Mouse (Mus musculus): ENCODE measurements around the gene Dcaf8.

The Dcaf8 gene

DNA sequence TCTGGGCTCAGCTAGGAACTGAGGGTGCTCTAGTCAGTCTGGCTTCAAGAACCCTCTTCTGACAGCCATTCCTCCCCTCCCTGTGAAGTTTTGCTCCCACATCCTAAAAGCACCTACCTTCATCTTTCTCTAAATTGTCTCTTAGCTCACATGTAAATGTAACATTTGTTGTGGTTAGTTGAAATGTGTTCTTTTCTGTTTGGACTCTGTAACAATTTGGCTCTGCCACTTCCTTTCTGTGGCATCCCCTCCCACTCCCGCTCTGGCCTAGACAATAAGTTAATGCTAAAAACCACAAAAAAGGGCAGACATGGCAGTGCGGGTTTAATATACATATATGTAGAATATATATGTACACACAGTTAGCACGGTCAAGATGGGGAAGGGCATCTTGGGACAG is 49.3 kb downstream of the Dcaf8 start:
- no peak for DNase-seq (ENCODE audit: low spot score)

DNA sequence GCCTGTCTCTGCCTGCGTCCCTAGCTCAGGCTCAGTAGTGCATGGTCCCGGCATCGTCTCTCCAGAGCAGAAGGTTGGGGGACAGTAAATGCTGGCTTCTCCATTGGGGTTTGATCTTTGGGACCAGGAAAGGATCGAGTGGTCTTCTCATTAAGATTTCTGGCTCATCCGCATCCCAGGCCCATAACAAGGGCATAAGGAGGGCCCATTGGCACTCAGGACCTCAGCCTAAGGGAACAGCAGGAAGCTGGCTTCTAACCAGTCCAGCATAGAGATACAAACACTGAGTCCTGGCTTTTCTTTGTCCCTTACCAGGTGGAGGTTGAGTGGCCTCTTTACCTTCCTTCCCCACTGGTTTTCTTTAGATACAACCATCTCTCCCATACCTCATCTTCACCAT is 50.0 kb downstream of the Dcaf8 start:
- no peak for DNase-seq (ENCODE audit: low spot score)

DNA sequence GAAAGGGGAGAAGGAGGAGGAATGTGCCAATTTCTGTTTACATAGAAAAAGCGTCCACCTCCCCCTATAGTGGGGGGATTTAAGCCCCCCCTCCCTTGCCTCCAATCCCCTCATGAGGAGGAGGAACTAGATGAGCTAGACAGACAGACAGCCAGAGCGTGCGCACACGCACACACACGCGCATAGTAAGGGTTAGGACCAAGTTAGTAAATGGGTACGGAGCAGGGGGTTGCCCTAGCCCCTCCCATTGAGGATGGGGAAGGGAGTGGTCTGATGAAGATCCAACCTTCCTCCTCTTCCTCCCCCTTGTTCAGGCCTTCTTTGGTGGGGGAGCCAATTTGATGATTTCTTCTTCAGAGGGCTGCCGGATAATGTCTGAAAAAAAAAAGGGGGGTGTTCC is 50.4 kb downstream of the Dcaf8 start:
- DNase-seq (ENCODE audit: low spot score), result no peak

DNA sequence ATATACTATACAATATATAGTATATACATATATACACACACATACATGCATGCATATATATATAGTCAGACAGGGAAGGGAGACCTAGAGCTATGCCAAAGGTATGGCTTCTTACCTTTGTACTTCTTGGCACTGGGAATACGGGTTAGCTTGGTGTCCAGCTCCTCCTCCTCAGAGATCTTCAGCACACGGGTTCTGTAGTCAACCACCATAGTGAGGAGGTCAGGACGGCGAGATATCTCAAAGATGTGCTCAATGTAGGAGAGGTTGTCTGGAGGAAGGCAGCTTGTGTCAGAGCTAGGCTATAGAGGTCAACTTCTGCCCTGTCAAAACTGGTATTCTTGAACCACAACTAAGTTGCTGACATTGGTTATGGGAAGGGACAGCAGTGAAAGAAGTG is 51.1 kb downstream of the Dcaf8 start:
- DNase-seq (ENCODE audit: low spot score), result no peak

DNA sequence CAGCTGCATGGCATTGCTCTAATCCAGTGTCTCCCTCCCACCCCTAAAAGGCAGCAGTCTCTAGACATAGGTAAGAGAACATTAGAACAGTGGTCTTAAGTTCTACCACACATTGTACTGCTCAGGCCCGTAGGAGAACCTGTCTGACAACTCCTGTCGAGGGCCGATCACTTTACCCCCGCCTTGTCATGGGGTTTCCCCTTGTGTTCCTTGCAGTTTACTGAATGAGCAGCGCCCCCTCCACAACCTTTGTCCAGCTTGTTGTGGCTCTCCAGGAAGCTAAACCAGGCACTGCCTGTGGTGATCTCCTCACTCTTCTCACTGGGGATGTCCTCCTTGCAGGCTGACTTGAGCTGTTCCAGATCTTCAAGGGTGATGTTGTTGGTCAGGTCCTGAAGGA is 52.3 kb downstream of the Dcaf8 start:
- no peak for DNase-seq (ENCODE audit: low spot score)

DNA sequence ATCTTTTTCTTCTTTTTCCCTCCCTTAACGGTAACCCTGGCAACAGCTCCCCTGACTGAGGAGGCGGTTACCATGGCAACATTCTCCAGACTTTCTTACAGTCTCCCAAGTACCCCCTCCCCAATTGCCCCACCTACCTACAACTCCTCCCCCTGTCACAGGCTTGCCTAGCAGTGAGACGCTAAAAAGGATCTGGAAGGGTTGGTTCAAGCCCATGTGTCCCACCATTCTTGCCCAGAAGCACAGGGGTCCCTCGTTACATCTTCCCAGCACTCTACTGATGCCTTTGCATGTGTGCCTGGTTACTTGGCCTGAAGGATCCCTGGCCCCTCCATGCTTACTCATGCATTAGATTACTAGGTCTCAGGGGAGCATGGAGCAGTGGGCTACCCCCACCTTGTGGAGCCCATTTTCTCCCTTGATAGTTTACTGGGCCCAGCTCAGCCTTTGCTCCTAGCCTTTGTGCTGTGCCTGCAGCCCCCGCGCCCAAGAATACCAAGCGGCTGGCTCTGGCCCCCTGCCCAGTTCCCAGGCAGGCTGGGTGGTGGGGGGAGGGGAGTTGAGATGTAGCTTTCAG is 53.1 kb downstream of the Dcaf8 start:
- peak; percentile 32 for DNase-seq (ENCODE audit: low spot score)

DNA sequence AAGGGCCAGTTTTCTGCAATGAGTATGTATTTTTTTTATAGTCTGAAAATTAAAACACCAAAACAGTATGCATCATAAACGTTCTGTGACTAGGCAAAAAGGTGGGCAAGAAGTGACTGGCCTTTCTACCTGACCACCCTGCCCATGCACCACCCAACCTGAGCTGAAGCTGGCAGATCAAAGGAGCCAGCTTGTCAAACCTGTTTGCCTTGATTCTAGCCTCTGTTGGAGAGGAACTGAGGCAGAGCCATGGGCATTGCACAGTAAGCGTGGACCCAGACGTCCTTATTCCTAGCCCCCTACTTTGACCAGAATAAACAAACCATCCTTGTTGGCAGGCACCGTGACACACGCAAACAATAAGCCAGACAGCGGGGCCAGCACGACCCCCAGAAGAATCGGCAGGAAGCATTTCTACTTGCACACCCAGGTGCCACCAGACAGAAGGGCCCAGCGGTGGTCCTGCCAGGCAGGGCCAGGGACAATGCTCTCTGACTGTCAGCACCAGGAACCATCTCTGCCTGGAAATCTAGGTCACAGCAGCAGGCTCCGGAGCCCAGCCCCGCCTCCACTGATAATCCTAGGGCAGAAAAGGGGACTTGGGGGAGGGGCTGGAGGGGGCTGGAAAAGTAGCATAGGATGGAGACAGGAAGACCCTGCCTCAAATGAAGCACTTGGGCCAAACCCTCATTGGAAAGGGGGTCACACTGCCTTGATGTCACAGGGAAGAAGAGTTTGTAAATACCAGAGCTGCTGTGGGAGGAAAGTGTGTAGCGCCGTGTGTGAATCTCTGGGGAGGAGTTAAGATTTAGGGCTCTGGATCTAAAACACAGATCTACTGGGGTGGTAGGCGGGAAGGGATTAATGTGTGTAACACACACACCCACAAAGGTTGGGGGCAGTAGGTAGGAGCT is 54.3 kb downstream of the Dcaf8 start:
- DNase-seq (ENCODE audit: low spot score), result no peak

DNA sequence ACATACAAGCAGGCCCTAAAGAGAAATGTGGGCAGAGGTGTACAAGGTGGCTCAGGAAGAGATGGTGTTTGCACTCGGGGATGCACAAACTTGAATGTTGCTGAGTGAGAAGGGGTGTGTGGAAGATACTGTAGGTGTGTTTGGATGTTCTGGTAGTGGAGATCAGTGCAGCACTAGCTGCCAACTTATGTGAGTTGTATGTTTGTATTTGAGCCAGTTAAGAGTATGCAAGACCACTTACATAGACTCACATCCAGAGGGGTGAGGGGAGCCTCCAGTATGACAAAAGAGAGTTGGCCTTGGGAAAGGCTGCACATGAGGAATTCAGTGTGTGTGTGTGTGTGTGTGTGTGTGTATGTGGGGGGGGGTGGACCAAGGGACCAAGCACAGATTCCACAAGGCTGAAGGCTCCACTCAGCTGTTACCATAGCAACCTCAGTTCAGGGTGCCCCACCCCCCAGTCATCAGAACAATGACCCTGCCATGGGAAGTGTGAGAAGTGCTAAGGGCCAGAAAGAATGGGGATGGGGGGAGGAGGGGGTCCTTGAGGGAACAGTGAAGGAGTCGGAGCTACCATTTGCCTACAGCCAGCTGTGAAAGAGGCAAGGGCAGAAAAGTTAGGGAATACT is 55.1 kb downstream of the Dcaf8 start:
- no peak for DNase-seq (ENCODE audit: low spot score)

DNA sequence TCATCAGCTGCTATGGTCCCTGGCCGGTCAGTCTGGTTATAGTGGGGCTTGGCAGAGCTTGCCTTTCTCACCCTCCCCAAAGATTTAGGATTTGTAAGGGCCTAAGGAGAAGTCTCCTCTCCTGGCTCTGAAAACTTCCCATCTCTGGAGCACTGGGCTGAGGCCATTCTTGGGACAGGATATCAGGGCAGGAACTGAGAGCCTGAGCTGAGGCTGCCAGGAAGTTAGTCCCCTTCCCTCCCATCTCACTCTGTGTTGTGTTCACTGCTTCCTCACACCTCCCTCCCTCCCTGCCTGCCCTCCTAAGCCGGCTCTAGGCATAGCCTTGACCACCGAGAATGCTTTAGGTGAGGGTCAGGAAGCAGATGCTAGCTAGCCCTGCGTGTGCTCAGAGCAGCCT is 55.7 kb downstream of the Dcaf8 start:
- DNase-seq (ENCODE audit: low spot score), result no peak

DNA sequence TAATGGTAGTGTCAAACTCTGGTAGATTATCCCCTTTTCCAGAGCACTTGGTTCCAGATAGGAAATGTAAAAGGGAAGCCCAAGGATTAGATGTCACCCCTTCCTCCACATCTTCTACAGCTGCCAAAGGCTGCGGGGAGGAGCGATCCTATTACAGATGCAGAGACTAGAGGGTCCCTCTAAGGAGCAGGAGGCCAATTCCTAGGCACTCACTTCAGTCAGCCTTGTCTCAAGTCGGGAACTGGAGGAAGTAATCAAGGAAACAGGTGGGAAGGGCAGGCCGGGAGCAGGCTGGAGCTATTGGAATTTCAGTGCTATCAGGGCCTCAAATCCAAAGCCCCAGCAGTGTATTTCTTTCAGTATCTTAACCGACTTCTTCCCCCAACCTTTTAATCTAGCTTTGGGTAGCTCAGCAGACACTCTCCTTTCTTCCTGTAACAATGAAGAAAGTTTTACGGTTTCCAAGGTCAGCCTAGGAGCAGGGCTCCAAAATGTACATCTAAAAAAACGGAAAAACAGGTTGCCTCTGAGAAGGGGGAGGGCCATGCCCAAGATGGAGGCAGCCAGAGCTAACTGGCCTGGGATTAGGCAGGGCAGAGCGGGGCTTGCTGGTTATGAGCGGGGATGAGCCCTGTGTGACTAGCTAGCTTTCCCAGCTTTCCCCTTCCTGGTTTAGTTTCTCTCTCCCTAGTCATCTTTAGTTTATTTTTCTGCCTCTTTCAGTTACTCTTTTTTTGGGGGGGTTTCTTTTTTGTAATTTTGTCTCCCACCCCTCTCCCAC is 56.3 kb downstream of the Dcaf8 start:
- DNase-seq (ENCODE audit: low spot score), result no peak

DNA sequence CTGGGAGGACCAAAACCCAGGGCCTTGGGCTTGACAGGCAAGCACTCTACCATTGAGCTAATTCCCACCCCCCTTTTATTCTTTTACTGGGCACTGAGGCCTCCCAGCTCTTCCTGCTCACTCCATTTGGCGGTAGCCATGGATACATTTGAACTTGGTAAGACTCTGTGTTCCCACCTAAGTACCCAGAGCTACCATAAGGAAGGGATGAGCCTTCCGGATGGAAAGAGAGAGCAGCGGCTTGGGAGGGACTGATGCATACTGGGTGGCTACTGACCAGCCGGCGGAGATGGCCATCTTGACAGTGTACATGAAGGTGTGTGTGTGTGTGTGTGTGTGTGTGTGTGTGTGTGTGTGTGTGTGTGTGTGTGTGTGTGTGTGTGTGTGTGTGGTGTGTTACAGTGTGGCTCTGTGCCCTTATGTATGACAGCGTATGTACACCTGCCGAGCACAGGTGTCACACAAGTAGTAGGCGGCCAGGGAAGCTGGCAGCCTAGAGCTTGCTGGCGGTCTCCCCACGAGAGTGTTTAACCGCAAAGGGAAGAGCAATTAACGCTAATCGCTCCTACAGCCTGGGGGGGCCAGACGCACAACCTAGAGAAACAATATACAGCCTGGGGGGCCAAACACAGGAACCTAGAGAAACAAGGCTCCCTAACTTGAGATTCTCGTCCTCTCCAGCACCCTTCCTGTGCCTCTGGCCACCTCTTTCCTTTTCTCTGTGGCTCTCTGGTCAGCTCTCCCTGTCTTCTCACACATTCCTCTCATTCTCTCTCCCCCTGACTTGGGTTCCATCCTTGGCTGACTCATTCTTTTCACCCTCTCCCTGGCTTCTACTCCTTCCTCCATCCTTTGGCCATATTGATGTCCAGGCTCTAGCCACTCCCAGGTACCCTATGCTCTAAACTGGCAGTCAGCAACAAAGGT is 57.2 kb downstream of the Dcaf8 start:
- no peak for DNase-seq (ENCODE audit: low spot score)

DNA sequence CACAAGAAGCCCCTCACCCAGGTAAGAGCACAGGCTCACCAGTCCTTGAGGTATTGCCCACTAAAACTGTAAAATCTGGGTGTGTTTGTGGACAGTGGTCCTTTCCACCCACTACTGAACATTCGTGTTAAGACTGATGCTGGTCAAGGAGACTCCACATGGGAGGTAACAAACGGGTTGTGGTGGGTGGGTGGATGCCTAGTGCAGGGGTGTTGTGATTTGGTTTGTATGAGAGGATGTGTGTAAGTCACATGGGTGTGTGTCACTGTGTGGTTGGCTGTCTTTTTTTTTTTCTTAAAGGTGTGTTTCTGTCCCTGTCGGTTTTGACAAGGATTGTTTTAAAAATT is 57.8 kb downstream of the Dcaf8 start:
- DNase-seq (ENCODE audit: low spot score), result no peak

DNA sequence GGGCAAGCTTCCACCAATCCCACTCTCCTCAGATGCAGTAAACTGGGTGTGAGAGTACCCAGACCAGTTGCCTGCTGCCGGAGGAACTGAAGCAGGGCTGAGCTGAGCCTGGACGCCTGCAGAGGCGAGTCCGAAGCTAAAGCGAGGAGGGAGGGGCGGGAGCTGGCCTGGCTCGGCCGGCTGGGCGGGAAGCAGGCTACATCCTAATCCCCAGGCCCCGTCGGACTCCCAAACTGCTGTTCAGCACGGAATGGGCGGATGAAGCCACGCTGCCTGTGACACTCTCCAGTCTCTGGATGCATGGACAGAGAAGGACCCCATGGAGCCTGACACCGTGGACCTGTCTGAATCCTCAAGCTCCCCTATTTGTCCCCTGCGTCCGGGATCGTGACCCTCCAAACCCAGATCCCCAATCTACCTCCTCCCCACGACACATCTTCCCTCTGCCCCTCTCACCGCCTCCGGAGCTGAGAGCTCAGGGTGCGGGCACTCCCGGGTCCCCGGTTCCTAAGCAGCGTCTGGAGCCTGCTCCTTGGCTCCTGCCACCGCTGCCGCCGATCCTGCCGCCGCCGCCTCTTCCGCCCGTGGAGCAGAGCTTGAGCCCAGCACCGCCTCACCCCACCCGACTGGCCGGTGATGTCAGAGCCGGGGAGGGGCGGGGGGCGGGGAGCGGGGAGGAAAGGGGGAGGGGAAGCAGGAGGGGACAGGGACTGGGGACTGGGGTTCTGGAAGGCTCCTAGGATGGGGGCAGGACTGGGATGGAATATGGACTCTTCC is 58.4 kb downstream of the Dcaf8 start, which contains the start of gene Pea15a:
Gene Pea15a, minus strand, starts transcription at position 664 of the 777 bp plus-strand sequence.
- DNase-seq (ENCODE audit: low spot score), result peak; percentile 83

DNA sequence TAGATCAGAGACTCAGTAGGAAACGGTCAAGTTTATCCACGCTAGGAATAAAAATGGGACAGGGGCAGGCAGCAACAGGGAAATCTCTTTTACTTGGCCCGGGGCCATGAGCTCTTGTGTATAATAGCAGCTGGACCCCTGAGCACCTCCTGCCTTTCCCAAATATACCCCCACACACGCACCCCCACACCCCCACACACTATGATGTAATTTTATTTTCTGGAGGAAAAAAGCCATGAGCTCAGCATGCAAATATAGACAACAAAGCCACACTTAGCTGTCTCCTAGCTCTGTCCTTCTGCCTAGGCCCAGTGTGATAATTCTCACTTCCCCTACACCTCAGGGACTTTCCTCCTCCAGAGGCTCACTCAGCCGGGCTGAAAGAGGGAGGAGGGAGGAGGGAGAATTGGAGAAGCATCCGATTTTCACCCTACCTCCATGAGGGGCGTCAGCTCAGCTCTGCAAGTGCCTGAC is 59.3 kb downstream of the Dcaf8 start:
- no peak for DNase-seq (ENCODE audit: low spot score)

DNA sequence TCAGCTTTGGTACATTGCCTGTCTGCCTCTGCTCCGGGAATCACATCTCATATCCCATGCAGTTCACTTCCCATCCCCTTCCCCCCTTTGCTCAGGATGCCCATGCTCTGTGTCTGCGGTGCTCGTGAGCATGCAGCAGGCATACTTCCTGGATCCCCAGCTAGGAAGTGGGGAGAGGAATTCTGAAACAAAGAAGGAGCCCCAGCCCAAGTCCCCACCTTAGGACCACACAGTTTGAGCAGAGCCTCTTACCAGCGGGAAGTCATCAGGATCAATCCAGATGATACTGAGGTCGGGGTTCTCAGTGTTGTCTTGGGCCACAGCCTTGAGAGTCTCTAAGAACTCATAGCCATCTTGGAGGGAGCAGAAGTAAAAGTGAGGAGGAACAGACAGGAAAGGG is 64.9 kb downstream of the Dcaf8 start:
- DNase-seq (ENCODE audit: low spot score), result no peak

DNA sequence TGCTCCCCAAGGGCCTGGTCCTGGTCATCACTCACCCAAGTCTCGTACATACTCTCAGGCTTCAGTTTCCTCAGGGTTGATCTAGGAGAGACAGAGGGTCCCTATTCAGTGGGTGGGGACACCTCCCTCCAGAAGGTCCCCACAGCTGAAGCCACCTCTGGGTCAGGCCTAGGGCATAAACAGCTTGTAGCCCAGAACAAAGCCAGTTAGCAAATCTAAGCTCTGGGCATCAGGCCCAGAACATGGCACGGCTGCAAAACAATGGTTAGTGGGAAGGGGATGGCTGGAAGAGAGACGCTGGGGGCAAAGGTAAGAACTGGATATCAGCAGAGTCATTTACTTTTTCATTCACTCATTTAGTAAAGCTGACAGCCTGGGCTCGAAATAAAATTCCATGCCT is 65.9 kb downstream of the Dcaf8 start:
- DNase-seq (ENCODE audit: low spot score), result no peak

DNA sequence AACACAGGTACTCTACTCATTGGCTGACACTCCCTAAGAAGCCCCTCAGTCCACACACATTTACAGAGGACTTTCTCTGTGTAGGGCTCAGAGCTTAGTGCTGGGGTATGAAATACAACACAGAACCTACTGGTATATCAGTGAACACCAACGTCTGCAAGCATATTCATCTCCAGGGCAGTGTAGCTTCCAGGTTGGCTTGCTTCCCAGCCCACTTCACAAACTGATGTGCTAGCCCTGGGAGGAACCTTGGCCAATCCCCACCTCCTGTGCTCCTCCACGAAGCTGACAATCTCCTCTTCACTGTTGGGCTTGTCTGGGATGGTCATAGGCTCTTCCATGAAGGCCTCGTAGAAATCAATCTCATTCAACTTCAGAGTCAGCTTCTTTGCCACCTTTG is 66.9 kb downstream of the Dcaf8 start:
- DNase-seq (ENCODE audit: low spot score), result peak; percentile 35

DNA sequence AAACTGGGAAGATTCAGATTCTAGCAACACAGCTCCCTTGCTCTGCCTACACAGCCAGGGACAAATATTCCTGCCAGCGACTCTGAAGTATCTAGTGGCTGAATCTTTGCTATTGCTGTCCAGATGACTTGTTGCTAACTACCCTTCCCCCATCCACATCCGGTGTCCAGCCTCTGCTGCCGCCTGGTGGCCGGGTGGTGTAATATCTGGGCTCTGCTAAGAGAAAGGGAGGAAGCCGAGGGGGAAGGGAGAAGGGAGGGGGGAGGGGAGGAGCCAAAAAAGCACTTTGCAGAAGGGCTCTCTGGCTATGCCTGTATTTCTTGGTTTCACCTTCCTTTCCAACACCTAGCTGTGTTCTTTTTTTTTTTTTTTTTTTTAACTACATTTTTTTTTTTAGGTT is 69.3 kb downstream of the Dcaf8 start:
- DNase-seq (ENCODE audit: low spot score), result peak; percentile 95

DNA sequence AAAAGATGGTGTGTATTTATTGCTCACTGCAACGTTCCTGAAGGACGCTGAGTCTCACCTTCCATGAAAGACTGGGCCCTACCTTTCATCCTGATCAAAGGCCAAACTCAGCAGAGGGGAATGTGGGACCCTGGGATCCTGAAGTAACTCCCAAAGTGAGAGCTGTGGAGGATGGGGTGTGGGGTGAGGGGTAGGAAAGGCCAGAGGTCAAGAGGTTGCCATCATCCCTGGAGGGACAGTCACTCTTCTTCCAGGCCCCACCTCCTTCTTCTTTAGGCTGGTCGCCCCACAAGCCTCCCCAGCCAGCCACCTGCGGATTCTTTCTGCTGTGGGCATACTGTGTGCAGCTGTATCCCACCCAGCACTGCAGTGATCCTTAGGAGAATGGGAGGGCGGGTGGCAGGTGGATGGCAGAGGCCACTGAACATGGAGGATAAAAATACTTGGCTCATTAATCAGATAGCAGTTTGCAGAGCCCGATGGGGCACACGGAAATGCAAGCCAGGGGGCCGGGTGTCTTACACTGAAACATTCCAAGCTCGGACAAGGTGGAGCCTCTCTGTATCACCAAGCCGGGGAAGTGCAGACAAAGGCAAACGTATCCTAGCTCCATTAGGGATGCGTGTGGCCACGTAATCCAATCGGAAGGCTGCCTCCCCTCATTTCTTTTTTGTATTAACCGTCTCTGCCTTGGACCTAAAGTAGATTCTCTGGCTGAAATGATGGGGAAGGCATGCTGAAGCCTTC is 70.5 kb downstream of the Dcaf8 start:
- DNase-seq (ENCODE audit: low spot score), result no peak
